Mouse (Mus musculus): ENCODE data around the gene Vgll2. TPM values are rescaled to one million over a fixed set of nuclear protein-coding genes. Genes with fewer than 3 reads are reported as not detected.

Vgll2 gene
- polyA plus RNA-seq, 1 experiment = not detected

DNA sequence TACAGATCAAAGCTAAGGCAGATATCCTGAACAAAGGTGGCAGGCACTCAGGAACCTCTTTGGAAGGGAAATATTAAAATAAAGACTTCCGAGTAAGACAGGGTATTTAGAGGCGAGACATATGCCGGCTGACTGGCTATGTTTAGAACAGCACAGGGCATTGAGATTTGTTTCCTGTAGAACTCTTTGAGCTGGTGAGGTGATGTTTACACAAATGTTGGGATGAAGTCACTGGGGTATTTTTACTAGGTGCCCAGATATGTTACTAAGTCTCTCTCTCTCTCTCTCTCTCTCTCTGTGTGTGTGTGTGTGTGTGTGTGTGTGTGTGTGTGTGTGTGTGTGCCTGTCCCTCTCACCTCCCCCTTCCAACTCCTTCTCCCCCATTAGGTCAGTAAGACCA lies 26.0 kb downstream of the Vgll2 start:
- Histone ChIP-seq H3K36me3 (ENCODE audit: control insufficient read depth) (no peaks in the 10 kb centered on the region), H3K4me1 (ENCODE audit: control insufficient read depth) (no peaks in the 10 kb centered on the region), H3K9me3 (ENCODE audit: control insufficient read depth, low read length) (no peaks in the 10 kb centered on the region), H3K4me3 (replicated peaks) (no peak overlapping the region), H3K27me3 (ENCODE audit: control insufficient read depth) (no peaks in the 10 kb centered on the region)
- TF ChIP-seq TAL1 (IDR thresholded peaks at IDR 0.05; ENCODE audit: low read length) = no peak
- no peak for TF ChIP-seq GATA1 (IDR thresholded peaks at IDR 0.05; ENCODE audit: low read length)

- Histone ChIP-seq H3K9me3 (ENCODE audit: control insufficient read depth, low read length) (no peaks in the 10 kb centered on the region), H3K4me1 (ENCODE audit: control insufficient read depth) (no peaks in the 10 kb centered on the region), H3K36me3 (ENCODE audit: control insufficient read depth) (no peaks in the 10 kb centered on the region), H3K4me3 (replicated peaks) (no peak overlapping the region), H3K27me3 (ENCODE audit: control insufficient read depth) (no peaks in the 10 kb centered on the region)
- TF ChIP-seq TAL1 (IDR thresholded peaks at IDR 0.05; ENCODE audit: low read length) (no peak), GATA1 (IDR thresholded peaks at IDR 0.05; ENCODE audit: low read length) (no peak)
These were observed 50.2 kb downstream of the Vgll2 start for GRCm38 (mm10) chr10:52072482-52072881.

Other genes starting within 250 kb of the Vgll2 start
- not detected in 2 replicates for gene Ros1, start 172.7 kb downstream of the Vgll2 start, polyA plus RNA-seq (2012)
- gene Dcbld1, start 211.1 kb downstream of the Vgll2 start, polyA plus RNA-seq (2012) = 0.01 TPM in 2 replicates

All from erythroblast, embryonic 14.5 days (primary cell).